Mouse (Mus musculus) mouse trophoblast stem cell (cell line): ENCODE measurements at regions not wholly inside any gene's neighbourhood (a gene's known extent, or its start where the extent isn't known, plus 50 kb on each side); places are given as distances from the start of the nearest gene placed in this dataset.

Source experiments
- in situ Hi-C, 2 experiments: fragments of 300-500 bp; cut with MseI, MboI; formaldehyde crosslinking; loops; 2 replicates in 1 of 2; 3 replicates in 1 of 2; pipeline ENCODE4 v1.15.1; 2025

GRCm38 (mm10) chr5:133113946-133114345 is 570.8 kb upstream of the Auts2 start:
- in situ Hi-C loops, result no loop called here

- in situ Hi-C loops, result no loop called here
These were observed 570.0 kb upstream of the Auts2 start for GRCm38 (mm10) chr5:133113183-133113582.

GRCm38 (mm10) chr5:133106691-133107354 is 563.7 kb upstream of the Auts2 start:
- in situ Hi-C loops, result no loop called here

GRCm38 (mm10) chr5:133096340-133096739 is 553.2 kb upstream of the Auts2 start:
- in situ Hi-C loops, result no loop called here

GRCm38 (mm10) chr5:133084859-133085258 is 541.7 kb upstream of the Auts2 start:
- in situ Hi-C loops, result no loop called here

- in situ Hi-C loops, result no loop called here
These were observed 537.6 kb upstream of the Auts2 start for GRCm38 (mm10) chr5:133080751-133081150.

- in situ Hi-C loops, result no loop called here
These were observed 535.8 kb upstream of the Auts2 start for GRCm38 (mm10) chr5:133078916-133079315.

GRCm38 (mm10) chr5:133078390-133078789 is 535.2 kb upstream of the Auts2 start:
- in situ Hi-C loops, result no loop called here

- in situ Hi-C loops, result no loop called here
These were observed 530.2 kb upstream of the Auts2 start for GRCm38 (mm10) chr5:133073317-133073716.

- in situ Hi-C loops, result no loop called here
These were observed 527.0 kb upstream of the Auts2 start for GRCm38 (mm10) chr5:133070141-133070540.

GRCm38 (mm10) chr5:133062481-133062880 is 519.3 kb upstream of the Auts2 start:
- in situ Hi-C loops, result no loop called here

- in situ Hi-C loops, result no loop called here
These were observed 504.3 kb upstream of the Auts2 start for GRCm38 (mm10) chr5:133047456-133047855.

GRCm38 (mm10) chr5:133045637-133046036 is 502.5 kb upstream of the Auts2 start:
- in situ Hi-C loops, result no loop called here

- in situ Hi-C loops, result no loop called here
These were observed 484.4 kb upstream of the Auts2 start for GRCm38 (mm10) chr5:133027590-133027989.

- in situ Hi-C loops, result no loop called here
These were observed 482.0 kb upstream of the Auts2 start for GRCm38 (mm10) chr5:133025121-133025520.

- in situ Hi-C loops, result no loop called here
These were observed 477.7 kb upstream of the Auts2 start for GRCm38 (mm10) chr5:133020821-133021220.

- in situ Hi-C loops, result no loop called here
These were observed 477.0 kb upstream of the Auts2 start for GRCm38 (mm10) chr5:133020116-133020515.

GRCm38 (mm10) chr5:133010624-133011575 is 467.8 kb upstream of the Auts2 start:
- in situ Hi-C loops, result no loop called here

- in situ Hi-C loops, result no loop called here
These were observed 439.7 kb upstream of the Auts2 start for GRCm38 (mm10) chr5:132982866-132983265.

GRCm38 (mm10) chr5:132979013-132979412 is 435.9 kb upstream of the Auts2 start:
- in situ Hi-C loops, result no loop called here

- in situ Hi-C loops, result no loop called here
These were observed 432.3 kb upstream of the Auts2 start for GRCm38 (mm10) chr5:132975303-132975932.

GRCm38 (mm10) chr5:132974876-132975275 is 431.7 kb upstream of the Auts2 start:
- in situ Hi-C loops, result no loop called here
